Mouse (Mus musculus): ENCODE results near the gene Lgr5.

DNA sequence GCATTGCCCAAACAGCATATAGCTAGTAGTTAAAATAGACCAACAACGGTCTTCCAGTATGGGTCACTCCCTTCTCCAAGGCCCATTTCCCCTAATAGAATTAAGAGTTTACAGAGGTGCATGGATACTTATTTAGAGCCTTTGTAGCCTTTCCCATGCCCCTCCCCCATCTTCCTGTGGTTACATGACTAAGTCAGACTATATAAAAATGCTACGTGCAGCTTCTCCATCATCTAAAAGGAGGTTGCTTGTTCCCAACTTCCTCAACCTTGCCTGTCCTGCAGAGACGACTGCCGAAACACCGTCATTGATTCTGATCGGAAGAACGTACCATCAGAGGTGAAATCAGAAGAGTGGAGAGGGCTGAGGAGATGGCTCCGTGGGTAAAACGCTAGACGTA is 82.4 kb downstream of the Lgr5 start:
- TF ChIP-seq CTCF (IDR thresholded peaks at IDR 0.05) (no peak), EP300 (IDR thresholded peaks at IDR 0.05) (no peak)
